Mouse (Mus musculus): ENCODE data around the gene Gtf3c2. TPM values are rescaled to one million over a fixed set of nuclear protein-coding genes. Genes with fewer than 3 reads are reported as not detected.

Gene Gtf3c2
- total and polyA plus RNA-seq, 3 experiments, result 22.8 to 96.9 (median 49.4) TPM

DNA sequence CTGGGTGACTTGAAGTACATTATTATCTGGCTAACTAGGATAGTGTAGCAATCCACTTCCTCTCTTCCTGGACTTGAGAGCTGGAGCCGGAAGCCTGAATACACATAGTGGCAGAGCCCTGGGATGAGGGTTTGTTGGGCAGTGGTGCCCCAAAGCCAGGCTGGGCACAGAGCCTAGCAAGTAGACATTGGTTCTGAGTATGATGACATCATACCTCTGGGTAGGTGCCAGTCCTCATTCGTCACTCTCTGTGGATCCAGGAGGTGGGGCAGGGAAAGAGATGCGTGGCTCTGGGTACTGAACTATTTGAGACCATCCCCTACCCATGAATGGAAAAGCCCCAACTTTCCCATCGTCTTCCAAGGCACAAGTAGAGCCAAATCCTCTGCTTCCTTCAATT lies 30.2 kb downstream of the Gtf3c2 start:
- Histone ChIP-seq H3K27ac (ENCODE audit: insufficient read depth, low read depth) (no peak overlapping the region), H3K9ac (ENCODE audit: insufficient read depth, low read depth) (no peak overlapping the region), H3K27me3 (replicated peaks) (no peaks in the 10 kb centered on the region), H3K4me1 (ENCODE audit: control insufficient read depth in 1 of 2, insufficient read depth in 2 of 2) (peaks cover 3 to 24% of the 10 kb centered on the region in 2 experiments; a peak in 2 of 4 replicates), H3K4me2 (ENCODE audit: insufficient read depth, low read depth, poor library complexity, severe bottlenecking) (no peak overlapping the region), H3K36me3 (replicated peaks in 1 of 2; ENCODE audit: control insufficient read depth in 1 of 2, insufficient read depth in 1 of 2, low read length in 1 of 2) (peaks cover 35 to 65% of the 10 kb centered on the region in 2 experiments), H3K4me3 (replicated peaks in 1 of 3; ENCODE audit: low read depth in 2 of 3, low read length in 2 of 3, poor library complexity in 1 of 3) (no peak overlapping the region), H3K79me2 (replicated peaks; ENCODE audit: control insufficient read depth, extremely low read depth, insufficient read depth, poor library complexity, severe bottlenecking) (no peaks in the 10 kb centered on the region), H3K9me3 (replicated peaks; ENCODE audit: low read length) (no peaks in the 10 kb centered on the region)
- in situ Hi-C loops (cut with MboI; ENCODE audit: low pct_ligation_motif_present, low pct_unique_long_range_greater_than_20kb, low sequenced_read_pairs), result no loop called here
- dilution Hi-C loops (cut with MboI; ENCODE audit: extremely low pct_ligation_motif_present, extremely low pct_unique_long_range_greater_than_20kb, low sequenced_read_pairs), result no loop called here
- no peak for DNase-seq (ENCODE audit: extremely low read depth)
- TF ChIP-seq NELFE (IDR thresholded peaks at IDR 0.05; ENCODE audit: low read depth, low read length) (no peak), ZNF384 (IDR thresholded peaks at IDR 0.05; ENCODE audit: low read depth, low read length) (no peak), UBTF (IDR thresholded peaks at IDR 0.05; ENCODE audit: low read depth, low read length) (no peak), CHD2 (IDR thresholded peaks at IDR 0.05; ENCODE audit: low read length) (no peak), CHD1 (IDR thresholded peaks at IDR 0.05; ENCODE audit: low read depth, low read length) (no peak), NRF1 (IDR thresholded peaks at IDR 0.05; ENCODE audit: low read depth, low read length) (no peak), MAZ (IDR thresholded peaks at IDR 0.05; ENCODE audit: low read depth, low read length) (no peak), USF1 (IDR thresholded peaks at IDR 0.05; ENCODE audit: low read depth, low read length) (no peak), MAFK (IDR thresholded peaks at IDR 0.05; ENCODE audit: insufficient replicate concordance, low read length) (no peak), TCF12 (IDR thresholded peaks at IDR 0.05; ENCODE audit: low read depth, low read length) (no peak), HCFC1 (IDR thresholded peaks at IDR 0.05; ENCODE audit: low read depth, low read length) (no peak), KAT2A (IDR thresholded peaks at IDR 0.05; ENCODE audit: insufficient replicate concordance, low read length) (no peak), ETS1 (conservative IDR thresholded peaks at IDR 0.05; ENCODE audit: low read depth, low read length) (no peak), PAX5 (IDR thresholded peaks at IDR 0.05; ENCODE audit: low read length) (no peak), MEF2A (IDR thresholded peaks at IDR 0.05; ENCODE audit: borderline replicate concordance, low read depth, low read length) (no peak), RCOR1 (conservative IDR thresholded peaks at IDR 0.05; ENCODE audit: low read depth, low read length) (no peak)

DNA sequence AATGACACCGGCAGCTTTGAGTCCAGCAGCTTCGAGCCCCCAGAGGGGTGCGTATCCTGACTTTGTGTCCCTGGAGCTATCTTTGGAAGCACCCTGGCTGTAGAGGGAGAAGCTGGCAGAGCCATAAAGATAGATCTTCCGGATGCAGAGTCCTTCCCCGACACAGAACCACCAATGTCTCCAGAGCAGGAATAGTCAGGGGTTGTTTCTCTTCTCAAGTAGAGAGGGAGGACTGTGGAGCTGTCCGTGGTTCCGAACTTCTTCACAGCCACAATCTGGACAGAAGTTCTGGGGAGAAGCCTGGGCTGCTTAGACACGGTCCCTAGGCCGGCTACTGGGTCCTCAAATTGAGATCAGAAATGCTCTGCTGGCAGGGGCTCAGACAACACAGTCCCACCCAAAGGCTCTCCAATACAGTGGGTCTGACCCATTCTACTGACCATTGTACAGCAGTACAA lies 40.9 kb downstream of the Gtf3c2 start:
- no peaks in the 10 kb centered on the region for H3K4me1 ChIP-seq (ENCODE audit: control insufficient read depth in 1 of 2, insufficient read depth in 2 of 2)
- no peaks in the 10 kb centered on the region for H3K27me3 ChIP-seq (replicated peaks)
- H3K9ac ChIP-seq (ENCODE audit: insufficient read depth, low read depth), result no peak overlapping the region
- H3K36me3 ChIP-seq (replicated peaks in 1 of 2; ENCODE audit: control insufficient read depth in 1 of 2, insufficient read depth in 1 of 2, low read length in 1 of 2), result peaks cover 10 to 23% of the 10 kb centered on the region in 2 experiments
- no peak overlapping the region for H3K27ac ChIP-seq (ENCODE audit: insufficient read depth, low read depth)
- no peak overlapping the region for H3K4me3 ChIP-seq (replicated peaks in 1 of 3; ENCODE audit: low read depth in 2 of 3, low read length in 2 of 3, poor library complexity in 1 of 3)
- dilution Hi-C loops (cut with MboI; ENCODE audit: extremely low pct_ligation_motif_present, extremely low pct_unique_long_range_greater_than_20kb, low sequenced_read_pairs), result no loop called here
- H3K79me2 ChIP-seq (replicated peaks; ENCODE audit: control insufficient read depth, extremely low read depth, insufficient read depth, poor library complexity, severe bottlenecking), result no peaks in the 10 kb centered on the region
- no peak overlapping the region for H3K4me2 ChIP-seq (ENCODE audit: insufficient read depth, low read depth, poor library complexity, severe bottlenecking)
- DNase-seq (ENCODE audit: extremely low read depth), result no peak
- in situ Hi-C loops (cut with MboI; ENCODE audit: low pct_ligation_motif_present, low pct_unique_long_range_greater_than_20kb, low sequenced_read_pairs), result no loop called here
- no peaks in the 10 kb centered on the region for H3K9me3 ChIP-seq (replicated peaks; ENCODE audit: low read length)
- TF ChIP-seq TBP (conservative IDR thresholded peaks at IDR 0.05; ENCODE audit: low read depth, low read length) (no peak), MEF2A (IDR thresholded peaks at IDR 0.05; ENCODE audit: borderline replicate concordance, low read depth, low read length) (no peak), SMC3 (IDR thresholded peaks at IDR 0.05; ENCODE audit: low read depth, low read length) (no peak), UBTF (IDR thresholded peaks at IDR 0.05; ENCODE audit: low read depth, low read length) (no peak), ZMIZ1 (IDR thresholded peaks at IDR 0.05; ENCODE audit: low read depth, low read length) (no peak), TCF12 (IDR thresholded peaks at IDR 0.05; ENCODE audit: low read depth, low read length) (no peak), NELFE (IDR thresholded peaks at IDR 0.05; ENCODE audit: low read depth, low read length) (no peak), MXI1 (IDR thresholded peaks at IDR 0.05; ENCODE audit: low read depth, low read length) (no peak), ETS1 (conservative IDR thresholded peaks at IDR 0.05; ENCODE audit: low read depth, low read length) (no peak), MAX (IDR thresholded peaks at IDR 0.05; ENCODE audit: low read length) (no peak), CTCF (conservative IDR thresholded peaks at IDR 0.05 in 1 of 2, IDR thresholded peaks at IDR 0.05 in 1 of 2; ENCODE audit: low read depth in 2 of 2, low read length in 2 of 2) (no peak), ZKSCAN1 (IDR thresholded peaks at IDR 0.05; ENCODE audit: borderline replicate concordance, low read depth, low read length) (no peak), PAX5 (IDR thresholded peaks at IDR 0.05; ENCODE audit: low read length) (no peak)

Measured in CH12.LX (cell line).